8 mouse cellular contexts compared by ENCODE assay signal in genomic region chr10:69151045-69151444, GRCm38 (mm10). TPM values are rescaled to one million over a fixed set of nuclear protein-coding genes. Genes with fewer than 3 reads are reported as not detected.
DNase-seq lines count a peak whose midpoint lies in the region; ATAC-seq and TF ChIP-seq lines count a peak whose summit lies in the region.

Rhobtb1 (plus strand) TSS chr10:69151434.

- H3K4me3 ChIP-seq in testis, adult 2 months (ENCODE audit: control insufficient read depth, low read depth, low read length): no peak within 1 kb of the TSS; the same call in 1 of the 2 replicates
- H3K4me3 ChIP-seq in heart, embryonic 12.5 days: no peak within 1 kb of the TSS
- H3K4me3 ChIP-seq in neural tube, embryonic 13.5 days: no peak within 1 kb of the TSS

- WGBS in heart, embryonic 12.5 days: 59% methylated on average over 20 of the region's 20 CpGs
- 86% methylated on average over 20 of the region's 20 CpGs for WGBS in neural tube, embryonic 13.5 days

- H3K9me3 ChIP-seq in heart, embryonic 12.5 days (replicated peaks): no peaks in the 10 kb centered on the region
- H3K9me3 ChIP-seq in neural tube, embryonic 13.5 days: no peaks in the 10 kb centered on the region

- no peak within 1 kb of the TSS for H3K4me2 ChIP-seq in heart, embryonic 12.5 days
- no peak within 1 kb of the TSS for H3K4me2 ChIP-seq in neural tube, embryonic 13.5 days

- H3K9ac ChIP-seq in heart, embryonic 12.5 days: no peak within 1 kb of the TSS
- H3K9ac ChIP-seq in neural tube, embryonic 13.5 days: no peak within 1 kb of the TSS

- H3K27me3 ChIP-seq in testis, adult 2 months (ENCODE audit: control insufficient read depth, insufficient read depth, low read length): no peaks in the 10 kb centered on the region
- H3K27me3 ChIP-seq in heart, embryonic 12.5 days (replicated peaks): no peaks in the 10 kb centered on the region
- H3K27me3 ChIP-seq in neural tube, embryonic 13.5 days: no peaks in the 10 kb centered on the region

- no peak within 1 kb of the TSS for H3K27ac ChIP-seq in testis, adult 2 months (ENCODE audit: control insufficient read depth, insufficient read depth, low read depth, low read length)
- no peak within 1 kb of the TSS for H3K27ac ChIP-seq in heart, embryonic 12.5 days (ENCODE audit: poor library complexity, severe bottlenecking)
- no peak within 1 kb of the TSS for H3K27ac ChIP-seq in neural tube, embryonic 13.5 days (replicated peaks)

- TF ChIP-seq CTCF in testis, adult 2 months (IDR thresholded peaks at IDR 0.05; ENCODE audit: control insufficient read depth, insufficient read depth, insufficient replicate concordance, low read depth, low read length): no peak

- no peaks in the 10 kb centered on the region for H3K36me3 ChIP-seq in testis, adult 2 months (ENCODE audit: control insufficient read depth, insufficient read depth, low read length)
- no peaks in the 10 kb centered on the region for H3K36me3 ChIP-seq in heart, embryonic 12.5 days
- no peaks in the 10 kb centered on the region for H3K36me3 ChIP-seq in neural tube, embryonic 13.5 days

- no peaks in the 10 kb centered on the region; the same call in 1 of the 2 replicates for H3K4me1 ChIP-seq in testis, adult 2 months (ENCODE audit: control insufficient read depth, insufficient read depth, low read length)
- H3K4me1 ChIP-seq in heart, embryonic 12.5 days (replicated peaks): peaks cover 3% of the 10 kb centered on the region; the same call in 1 of the 2 replicates
- H3K4me1 ChIP-seq in neural tube, embryonic 13.5 days (replicated peaks): no peaks in the 10 kb centered on the region

- no peak for TF ChIP-seq POLR2A in testis, adult 2 months (IDR thresholded peaks at IDR 0.05; ENCODE audit: control insufficient read depth, low read depth, low read length)

- no peak for ATAC-seq in heart, embryonic 12.5 days (ENCODE audit: insufficient number of reproducible peaks, low FRiP score)
- no peak for ATAC-seq in neural tube, embryonic 13.5 days (ENCODE audit: low read depth)

- DNase-seq in testis, postnatal 10 days (ENCODE audit: low spot score): no peak
- DNase-seq in kidney, postnatal 10 days: peak; percentile 36
- DNase-seq in right cerebral cortex, postnatal 10 days (ENCODE audit: low spot score in 2 of 2): no peak
- DNase-seq in left cerebral cortex, adult 18-20 months (ENCODE audit: low spot score in 2 of 2): no peak
- no peak for DNase-seq in B cell, adult 2 months

RNA-seq across cellular contexts. Expression of gene Rhobtb1, which starts in this region (rescaled TPM):
- 20.0 and 22.4 TPM in 2 replicates for polyA plus RNA-seq in testis, adult 2 months (2012; rRNA removed)
- polyA plus RNA-seq in heart, embryonic 12.5 days (2016; fragmentation: Nextera tagmentation; extraction: Ambion mirVana): 32.8 and 32.9 TPM in 2 replicates
- polyA plus RNA-seq in neural tube, embryonic 13.5 days (2015; fragmentation: Nextera tagmentation; extraction: Ambion mirVana): 14.3 and 15.1 TPM in 2 replicates
- 1 to 10 TPM; 6.3 to 8.3 TPM for total RNA-seq in left cerebral cortex, adult 18-20 months (2021)
